Mouse (Mus musculus) brown adipose tissue, adult 24 weeks (tissue): ENCODE measurements around the gene Tada2b. TPM values are rescaled to one million over a fixed set of nuclear protein-coding genes. Genes with fewer than 3 reads are reported as not detected.

Experiments used
- H3K27ac ChIP-seq: fragments of 200-500 bp; replicated peaks from 2 replicates; pipeline ENCODE4 v1.5.1; 2012; ENCODE audit warnings: low read depth, mild to moderate bottlenecking, low read length
- H3K4me1 ChIP-seq: fragments of 200-500 bp; 2 replicates; pipeline ENCODE4 v1.6.1; 2012; ENCODE audit warnings: low read length, mixed read lengths; ENCODE audit not compliant: control insufficient read depth, insufficient read depth, insufficient read length
- H3K4me3 ChIP-seq: fragments of 200-500 bp; 2 replicates; pipeline ENCODE4 v1.5.1; 2012; ENCODE audit warnings: low read depth, mild to moderate bottlenecking, low read length, moderate library complexity; ENCODE audit not compliant: insufficient read depth
- polyA plus RNA-seq: library from polyadenylated mRNA; stranded (reverse); fragments of >200 nt; gene quantifications from 2 replicates; pipeline ENCODE4 v1.2.4, GENCODE M21; 2012; ENCODE audit not compliant: missing spikeins, insufficient read depth, insufficient read length

Tada2b gene
- polyA plus RNA-seq, 1 experiment, result 32.9 TPM

- H3K4me3 ChIP-seq, result no peak overlapping the region
- no peak overlapping the region for H3K27ac ChIP-seq
- no peaks in the 10 kb centered on the region for H3K4me1 ChIP-seq
Measured at GRCm38 (mm10) chr5:36505235-36505634, 21.1 kb upstream of the Tada2b start.

- Histone ChIP-seq H3K4me3 (no peak overlapping the region), H3K4me1 (no peaks in the 10 kb centered on the region), H3K27ac (no peak overlapping the region)
Measured at GRCm38 (mm10) chr5:36494709-36495108, 10.6 kb upstream of the Tada2b start.

- Histone ChIP-seq H3K4me1 (no peaks in the 10 kb centered on the region), H3K4me3 (no peak overlapping the region), H3K27ac (no peak overlapping the region)
Measured at GRCm38 (mm10) chr5:36493919-36494318, 9.8 kb upstream of the Tada2b start.

- no peak overlapping the region for H3K27ac ChIP-seq
- no peak overlapping the region for H3K4me3 ChIP-seq
- no peaks in the 10 kb centered on the region for H3K4me1 ChIP-seq
Measured at GRCm38 (mm10) chr5:36489225-36489624, 5.1 kb upstream of the Tada2b start.

- H3K4me3 ChIP-seq, result peak overlapping the region; percentile 60
- H3K4me1 ChIP-seq, result peaks cover 25% of the 10 kb centered on the region
- H3K27ac ChIP-seq, result no peak overlapping the region
Measured at GRCm38 (mm10) chr5:36485306-36485705, 1.2 kb upstream of the Tada2b start.

GRCm38 (mm10) chr5:36483203-36484101 is 633 bp downstream of the Tada2b start:
- Histone ChIP-seq H3K27ac (peak overlapping the region; percentile 75), H3K4me1 (peaks cover 41% of the 10 kb centered on the region), H3K4me3 (peak overlapping the region; percentile 99)

GRCm38 (mm10) chr5:36481114-36481513 is 3.0 kb downstream of the Tada2b start:
- Histone ChIP-seq H3K27ac (no peak overlapping the region), H3K4me1 (peaks cover 53% of the 10 kb centered on the region), H3K4me3 (no peak overlapping the region)

- Histone ChIP-seq H3K4me1 (peaks cover 53% of the 10 kb centered on the region), H3K27ac (peak overlapping the region; percentile 29; the same call in 1 of the 2 replicates), H3K4me3 (no peak overlapping the region)
Measured at GRCm38 (mm10) chr5:36480398-36480797, 3.7 kb downstream of the Tada2b start.

GRCm38 (mm10) chr5:36479735-36480134 is 4.3 kb downstream of the Tada2b start:
- H3K4me1 ChIP-seq, result peaks cover 53% of the 10 kb centered on the region
- H3K27ac ChIP-seq, result peak overlapping the region; percentile 69; the same call in 1 of the 2 replicates
- H3K4me3 ChIP-seq, result no peak overlapping the region

GRCm38 (mm10) chr5:36478540-36479420 is 5.3 kb downstream of the Tada2b start:
- Histone ChIP-seq H3K27ac (peak overlapping the region; percentile 69), H3K4me3 (no peak overlapping the region), H3K4me1 (peaks cover 53% of the 10 kb centered on the region)

GRCm38 (mm10) chr5:36477486-36477885 is 6.6 kb downstream of the Tada2b start:
- Histone ChIP-seq H3K27ac (no peak overlapping the region), H3K4me1 (peaks cover 46% of the 10 kb centered on the region)

GRCm38 (mm10) chr5:36474283-36474682 is 9.8 kb downstream of the Tada2b start:
- Histone ChIP-seq H3K27ac (no peak overlapping the region), H3K4me1 (peaks cover 18% of the 10 kb centered on the region), H3K4me3 (no peak overlapping the region)

More at GRCm38 (mm10) chr5:36477486-36477885, 6.6 kb downstream of the Tada2b start:
- no peak overlapping the region for H3K4me3 ChIP-seq

GRCm38 (mm10) chr5:36472876-36473655 is 11.0 kb downstream of the Tada2b start:
- Histone ChIP-seq H3K4me1 (peaks cover 8% of the 10 kb centered on the region), H3K4me3 (no peak overlapping the region), H3K27ac (no peak overlapping the region)

GRCm38 (mm10) chr5:36471206-36471605 is 12.9 kb downstream of the Tada2b start:
- H3K27ac ChIP-seq, result no peak overlapping the region
- no peaks in the 10 kb centered on the region for H3K4me1 ChIP-seq
- no peak overlapping the region for H3K4me3 ChIP-seq
